Mouse (Mus musculus) skeletal muscle tissue, adult 2 months (tissue): ENCODE measurements at regions not wholly inside any gene's neighbourhood (a gene's known extent, or its start where the extent isn't known, plus 50 kb on each side); places are given as distances from the start of the nearest gene placed in this dataset.

Experiments used
- DNase-seq: peaks from one replicate; pipeline ENCODE4 v3.0.0-alpha.2; 2012; ENCODE audit warnings: low read depth, low spot score

GRCm38 (mm10) chr17:80827361-80827760, 99.1 kb upstream of the Map4k3 start:
- no peak for DNase-seq

- DNase-seq, result no peak
Measured at GRCm38 (mm10) chr17:80825971-80826730, 97.9 kb upstream of the Map4k3 start.

GRCm38 (mm10) chr17:80825518-80825901, 97.2 kb upstream of the Map4k3 start:
- no peak for DNase-seq

- no peak for DNase-seq
Measured at GRCm38 (mm10) chr17:80824826-80825517, 96.7 kb upstream of the Map4k3 start.

- no peak for DNase-seq
Measured at GRCm38 (mm10) chr17:80824261-80824660, 96.0 kb upstream of the Map4k3 start.

- DNase-seq, result no peak
Measured at GRCm38 (mm10) chr17:80820888-80821287, 92.6 kb upstream of the Map4k3 start.

- DNase-seq, result no peak
Measured at GRCm38 (mm10) chr17:80818477-80819028, 90.3 kb upstream of the Map4k3 start.

- DNase-seq, result no peak
Measured at GRCm38 (mm10) chr17:80815747-80816146, 87.5 kb upstream of the Map4k3 start.

- DNase-seq, result no peak
Measured at GRCm38 (mm10) chr17:80813194-80813593, 84.9 kb upstream of the Map4k3 start.

- DNase-seq, result no peak
Measured at GRCm38 (mm10) chr17:80809275-80809674, 81.0 kb upstream of the Map4k3 start.

GRCm38 (mm10) chr17:80808069-80808468, 79.8 kb upstream of the Map4k3 start:
- no peak for DNase-seq

GRCm38 (mm10) chr17:80803361-80803915, 75.2 kb upstream of the Map4k3 start:
- DNase-seq, result no peak

- DNase-seq, result no peak
Measured at GRCm38 (mm10) chr17:80802622-80803021, 74.3 kb upstream of the Map4k3 start.

- DNase-seq, result no peak
Measured at GRCm38 (mm10) chr17:80801991-80802390, 73.7 kb upstream of the Map4k3 start.

- DNase-seq, result peak; percentile 73
Measured at GRCm38 (mm10) chr17:80801451-80801983, 73.2 kb upstream of the Map4k3 start.

- DNase-seq, result no peak
Measured at GRCm38 (mm10) chr17:80800877-80801276, 72.6 kb upstream of the Map4k3 start.

GRCm38 (mm10) chr17:80800454-80800853, 72.2 kb upstream of the Map4k3 start:
- no peak for DNase-seq

GRCm38 (mm10) chr17:80799061-80799460, 70.8 kb upstream of the Map4k3 start:
- DNase-seq, result no peak

- DNase-seq, result no peak
Measured at GRCm38 (mm10) chr17:80798281-80798980, 70.1 kb upstream of the Map4k3 start.

- no peak for DNase-seq
Measured at GRCm38 (mm10) chr17:80796790-80797189, 68.5 kb upstream of the Map4k3 start.

- DNase-seq, result no peak
Measured at GRCm38 (mm10) chr17:80796386-80796785, 68.1 kb upstream of the Map4k3 start.
